Mouse (Mus musculus): Measurements from ENCODE around the gene Htra3. TPM values are rescaled to one million over a fixed set of nuclear protein-coding genes. Genes with fewer than 3 reads are reported as not detected.

Gene Htra3
- total RNA-seq (2015; ENCODE audit: low replicate concordance), result not detected in 2 replicates
- total RNA-seq (2017; ENCODE audit: low replicate concordance), result not detected in 2 replicates

DNA sequence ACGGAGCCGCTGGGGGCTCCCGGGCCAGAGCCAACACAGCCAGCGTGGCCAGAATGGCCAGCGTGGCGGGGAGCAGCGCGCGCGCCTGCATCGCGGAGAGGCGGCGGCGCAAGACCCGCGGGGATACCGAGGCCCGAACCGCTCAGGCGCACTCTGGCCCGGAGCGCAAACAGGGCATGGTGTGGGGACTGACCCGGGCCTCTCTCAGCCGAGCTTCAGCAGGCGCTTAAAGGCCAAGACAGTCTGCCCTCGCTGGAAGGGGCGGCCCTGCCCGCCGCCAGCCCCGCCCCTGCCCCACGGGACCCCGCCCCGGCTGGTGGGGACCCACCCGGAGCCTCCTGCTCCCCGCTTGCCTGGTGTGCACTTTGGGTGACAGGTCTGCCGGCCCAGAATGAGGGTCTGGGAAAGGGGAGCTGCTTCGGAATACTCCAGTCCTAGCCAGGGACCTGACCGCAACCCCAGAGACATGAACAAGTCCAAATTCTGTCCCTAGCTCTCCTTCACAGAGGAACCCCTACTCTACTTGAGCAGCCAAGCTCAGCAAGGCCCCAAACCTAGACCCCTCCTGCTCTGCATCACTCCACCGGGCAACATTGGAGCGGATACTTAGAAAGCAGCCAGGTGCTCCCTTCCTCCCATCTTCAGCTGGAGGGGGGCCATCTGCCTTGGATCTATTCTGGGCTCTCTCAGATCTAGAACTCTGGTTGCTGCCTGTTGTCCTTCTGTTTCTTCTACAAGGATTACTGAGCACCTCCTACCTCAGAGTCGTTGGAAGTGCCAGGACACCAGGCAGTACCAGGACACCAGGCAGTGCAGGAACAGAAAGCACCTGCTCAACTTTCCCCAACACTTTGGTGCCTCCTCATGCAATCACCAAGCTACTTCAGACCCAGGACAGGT lies at the start of gene Htra3:
TSS of gene Htra3 (minus strand) at position 527 of the 900 bp plus-strand sequence.
- no peak for ATAC-seq (replicated peaks; ENCODE audit: low FRiP score, poor library complexity, severe bottlenecking)

DNA sequence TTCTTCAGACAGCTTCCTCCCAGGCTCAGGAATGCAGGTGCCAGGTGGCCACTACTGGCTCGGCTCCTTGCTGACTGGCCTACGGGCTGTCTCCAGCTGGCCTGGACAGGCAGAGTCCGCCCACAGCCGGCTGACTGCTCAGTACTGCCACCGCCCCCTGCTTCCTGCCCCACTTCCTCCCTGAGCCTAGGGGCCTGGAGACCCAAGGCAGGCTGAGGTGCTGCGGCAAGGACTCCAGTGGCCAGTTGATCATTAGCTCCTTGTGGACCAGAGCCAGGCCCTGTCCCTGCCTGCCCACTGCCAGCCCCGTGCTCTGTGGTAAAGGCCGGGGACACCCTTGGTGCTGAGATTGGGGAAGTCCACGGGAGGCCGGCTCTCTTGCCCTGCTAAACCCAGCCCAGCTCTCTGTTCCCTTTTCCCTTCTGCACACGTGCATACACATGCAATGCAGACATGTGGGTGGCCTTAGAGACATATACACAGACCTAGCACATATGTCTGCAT lies 49.4 kb upstream of the Htra3 start:
- ATAC-seq (replicated peaks; ENCODE audit: low FRiP score, poor library complexity, severe bottlenecking), result no peak

DNA sequence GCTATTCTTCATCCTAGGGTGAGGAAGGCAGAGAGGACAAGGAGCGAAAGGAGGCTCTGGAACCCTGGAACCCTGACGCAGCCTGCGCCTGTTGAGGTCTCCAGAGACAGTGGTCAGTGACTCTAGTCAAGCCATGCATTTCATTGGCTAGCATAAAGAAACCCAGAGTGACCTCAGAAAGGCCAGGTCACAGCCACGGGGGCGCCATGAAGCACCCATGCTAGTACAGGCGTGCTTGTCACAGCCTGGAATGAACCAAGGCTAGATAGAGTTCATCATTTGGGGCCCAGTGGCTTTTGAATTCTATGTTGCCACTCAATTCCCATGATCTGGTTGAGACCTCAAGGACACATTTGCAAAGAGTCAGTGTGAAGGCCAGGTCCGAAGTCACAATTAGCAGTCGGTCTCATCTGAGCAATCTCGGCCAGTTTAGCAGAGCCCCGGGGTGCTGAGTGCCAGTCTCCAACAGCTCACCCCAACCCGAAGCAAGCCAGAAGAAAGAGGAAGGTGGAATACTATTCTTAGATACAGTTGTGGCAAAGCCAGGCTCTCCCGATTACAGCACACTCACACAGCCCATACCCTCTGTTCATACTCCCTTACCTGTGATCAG lies 48.9 kb upstream of the Htra3 start:
- no peak for ATAC-seq (replicated peaks; ENCODE audit: low FRiP score, poor library complexity, severe bottlenecking)

DNA sequence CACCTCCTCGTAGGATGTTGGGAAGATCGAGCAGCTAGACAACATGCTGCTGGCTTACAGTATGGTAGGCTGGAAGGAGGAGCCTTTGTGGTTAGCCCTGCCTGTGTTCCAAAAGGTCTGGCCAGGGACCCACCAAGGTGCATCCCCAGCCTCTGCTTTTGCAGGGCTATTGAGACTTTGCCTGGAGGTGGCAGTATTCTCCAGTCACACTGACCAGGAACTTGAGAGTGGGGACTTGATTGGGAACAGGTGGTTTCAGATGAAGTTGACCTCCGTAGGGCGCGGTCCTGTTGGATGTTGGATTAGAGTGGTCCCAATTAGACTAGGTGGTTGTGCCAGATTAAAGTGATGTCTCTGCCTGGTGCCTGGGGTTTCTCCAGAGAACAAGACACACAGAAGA lies 47.9 kb upstream of the Htra3 start:
- no peak for ATAC-seq (replicated peaks; ENCODE audit: low FRiP score, poor library complexity, severe bottlenecking)

DNA sequence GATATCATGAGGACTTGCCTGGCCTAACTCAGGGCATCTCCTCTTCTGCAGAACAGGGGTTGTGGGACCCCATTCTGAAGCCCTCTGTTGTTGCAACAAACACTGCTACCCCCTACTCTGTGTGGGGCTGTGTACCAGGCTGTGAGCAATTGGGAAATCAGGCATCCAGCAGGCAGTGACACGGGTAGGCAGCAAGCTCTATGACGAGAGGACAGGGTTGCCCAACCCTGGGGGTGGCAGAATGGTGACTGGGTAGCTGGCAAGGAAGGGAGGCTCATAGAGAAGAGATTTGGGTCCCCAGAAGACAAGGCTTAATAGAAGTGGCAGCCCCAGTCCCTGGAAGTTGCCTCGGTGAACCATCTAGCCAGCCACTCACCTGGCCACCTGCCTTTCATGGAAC lies 46.3 kb upstream of the Htra3 start:
- ATAC-seq (replicated peaks; ENCODE audit: low FRiP score, poor library complexity, severe bottlenecking), result no peak

DNA sequence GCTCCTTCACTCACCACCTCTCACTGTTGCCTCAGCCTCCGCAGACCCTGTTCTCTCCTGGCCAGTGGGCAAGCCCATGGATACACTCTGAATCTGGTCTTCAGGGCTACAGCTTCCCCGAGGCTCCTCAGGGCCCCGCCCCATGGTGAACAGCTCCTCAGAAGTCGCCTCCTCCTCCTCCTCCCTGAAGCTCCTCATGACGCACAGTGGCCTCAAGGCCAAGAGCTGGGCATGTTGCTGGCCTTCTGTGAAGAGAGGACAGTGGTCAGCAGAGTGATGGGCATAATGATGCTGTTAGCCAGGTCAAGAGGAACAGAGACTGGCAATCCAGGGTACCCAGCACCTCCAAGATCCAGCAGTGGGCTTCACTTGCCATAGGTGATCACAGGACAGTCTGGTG lies 44.3 kb upstream of the Htra3 start:
- no peak for ATAC-seq (replicated peaks; ENCODE audit: low FRiP score, poor library complexity, severe bottlenecking)

DNA sequence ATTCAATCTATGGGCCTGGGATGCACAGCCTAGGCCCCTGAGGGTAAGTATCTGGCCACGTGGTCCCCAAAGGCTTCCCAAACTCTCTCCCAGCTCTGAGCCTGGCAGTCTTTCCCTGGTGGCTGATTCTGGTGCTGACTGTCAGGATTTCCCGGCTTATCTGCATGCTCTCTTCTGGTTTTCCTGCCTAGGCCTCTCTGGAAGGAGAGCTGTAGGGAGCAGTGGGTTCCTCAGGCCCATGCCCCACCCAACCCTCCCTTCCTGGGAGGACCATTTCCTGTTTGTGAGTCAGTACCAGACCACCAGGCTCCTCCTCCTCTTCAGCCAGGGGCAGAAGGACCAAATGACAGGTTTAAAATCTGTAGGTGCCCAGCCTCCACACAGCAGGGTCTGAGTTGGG lies 43.1 kb upstream of the Htra3 start:
- ATAC-seq (replicated peaks; ENCODE audit: low FRiP score, poor library complexity, severe bottlenecking), result no peak

DNA sequence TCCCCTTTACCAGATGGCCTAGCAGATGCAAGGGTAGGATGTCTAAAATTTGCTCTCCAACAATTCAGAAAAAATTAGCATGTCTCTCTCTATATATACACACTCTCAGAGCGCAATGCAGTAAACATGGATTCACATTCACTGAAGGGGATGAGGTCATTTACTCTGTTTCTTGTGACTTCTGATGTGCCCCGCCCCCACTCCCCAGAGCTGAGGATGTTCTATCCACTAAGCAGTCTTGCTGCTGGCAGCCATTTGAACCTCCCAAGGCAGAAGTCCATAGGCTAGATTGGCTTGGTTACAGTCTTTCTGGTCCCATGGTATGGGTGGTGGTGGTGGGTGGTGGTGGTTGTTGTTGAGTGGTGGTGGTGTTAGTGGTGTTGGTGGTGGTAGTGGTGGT lies 42.4 kb upstream of the Htra3 start:
- no peak for ATAC-seq (replicated peaks; ENCODE audit: low FRiP score, poor library complexity, severe bottlenecking)

DNA sequence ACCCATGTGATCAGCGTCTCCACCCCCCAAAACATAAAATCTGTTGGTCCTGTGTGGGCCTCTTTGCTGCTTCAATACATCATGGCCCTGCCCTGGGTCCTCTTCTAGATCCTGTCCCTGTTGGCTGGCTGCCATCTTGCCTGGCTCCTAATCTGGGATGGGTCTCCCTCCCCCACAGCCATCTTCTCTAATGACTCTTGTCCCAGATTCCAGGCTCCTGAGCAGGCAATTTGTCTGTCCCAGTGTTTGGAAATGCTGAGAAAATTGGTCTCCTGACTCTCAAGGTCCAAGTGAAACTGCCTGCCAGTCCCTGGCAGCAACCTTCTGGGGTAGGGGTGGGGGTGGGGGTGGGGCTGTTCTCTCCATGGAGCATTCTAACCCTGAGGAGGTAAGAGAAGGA lies 40.3 kb upstream of the Htra3 start:
- ATAC-seq (replicated peaks; ENCODE audit: low FRiP score, poor library complexity, severe bottlenecking), result no peak

DNA sequence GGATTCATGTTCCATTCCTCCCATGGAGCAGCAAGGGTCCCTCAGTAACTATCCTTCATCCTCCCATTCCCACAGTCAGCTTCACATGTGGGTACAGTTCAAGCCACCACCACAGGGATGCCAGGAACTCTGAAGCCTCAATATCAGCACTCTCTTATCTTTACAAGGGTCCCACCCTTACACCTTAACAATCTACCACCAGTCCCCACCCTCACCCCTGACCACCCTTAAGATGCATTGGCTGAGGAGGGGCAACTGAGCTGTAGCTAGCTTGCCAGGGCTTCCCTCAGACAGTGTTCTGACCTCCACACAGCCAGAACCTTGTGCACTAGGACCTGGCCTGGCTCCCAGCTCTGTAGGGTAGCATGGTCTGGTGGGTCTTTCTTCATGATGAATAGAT lies 39.8 kb upstream of the Htra3 start:
- no peak for ATAC-seq (replicated peaks; ENCODE audit: low FRiP score, poor library complexity, severe bottlenecking)

DNA sequence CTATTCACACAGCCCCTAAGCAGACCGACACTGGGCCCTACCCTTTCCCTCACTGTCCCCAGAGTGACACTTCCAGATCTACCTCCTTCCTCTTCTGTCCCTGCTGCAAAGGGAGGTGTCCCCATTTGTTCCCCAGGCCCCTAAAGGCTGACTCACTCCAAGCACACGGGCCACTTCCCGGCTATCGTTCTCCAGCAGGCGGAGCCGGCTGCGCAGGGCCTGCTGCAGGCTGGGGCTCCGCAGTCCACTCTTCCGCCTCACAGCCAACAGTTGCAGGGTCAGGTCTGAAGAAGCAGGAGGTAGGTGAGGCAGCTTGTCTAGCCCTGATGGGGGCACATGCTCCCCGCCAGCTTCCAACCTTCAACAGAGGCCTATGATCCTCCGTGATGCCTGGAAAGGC lies 39.2 kb upstream of the Htra3 start:
- no peak for ATAC-seq (replicated peaks; ENCODE audit: low FRiP score, poor library complexity, severe bottlenecking)

DNA sequence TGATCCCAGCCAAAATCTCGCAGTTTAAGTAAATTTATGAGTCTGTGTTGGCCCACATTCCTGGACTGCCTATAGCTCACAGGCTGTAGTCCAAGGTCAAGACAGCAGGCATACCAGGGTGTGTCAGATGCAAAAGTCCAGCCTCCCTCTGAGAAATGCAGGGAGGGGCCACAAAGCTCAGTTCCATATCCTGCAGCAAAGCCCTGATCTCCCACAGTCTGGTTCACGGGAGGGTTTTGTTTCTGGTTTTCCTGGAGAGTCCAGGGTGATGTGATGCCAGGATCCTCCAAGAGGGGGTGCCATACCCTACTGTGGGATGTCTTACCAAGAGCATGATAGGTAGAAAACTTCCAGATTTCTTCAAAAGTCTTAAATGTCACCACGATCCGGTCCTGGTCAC lies 38.4 kb upstream of the Htra3 start:
- ATAC-seq (replicated peaks; ENCODE audit: low FRiP score, poor library complexity, severe bottlenecking), result no peak

DNA sequence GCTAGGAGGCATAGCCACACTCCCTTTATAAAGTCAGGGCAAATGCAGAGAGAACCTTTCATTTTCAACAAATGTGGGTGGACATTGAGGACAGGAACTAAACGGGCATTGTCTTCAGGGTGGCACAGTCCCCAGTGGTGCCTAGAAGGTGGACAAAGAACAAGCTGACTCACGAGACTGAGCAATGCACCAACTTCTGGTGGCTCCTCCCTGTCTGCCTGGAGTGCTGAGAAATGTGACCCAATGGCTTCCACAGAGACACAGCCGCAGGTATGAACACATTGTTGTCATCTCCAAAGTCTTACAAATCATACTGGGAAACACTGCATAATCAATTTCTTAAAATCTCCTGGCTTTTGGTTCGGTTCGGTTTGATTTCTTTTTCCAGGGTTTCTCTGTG lies 37.9 kb upstream of the Htra3 start:
- ATAC-seq (replicated peaks; ENCODE audit: low FRiP score, poor library complexity, severe bottlenecking), result no peak

DNA sequence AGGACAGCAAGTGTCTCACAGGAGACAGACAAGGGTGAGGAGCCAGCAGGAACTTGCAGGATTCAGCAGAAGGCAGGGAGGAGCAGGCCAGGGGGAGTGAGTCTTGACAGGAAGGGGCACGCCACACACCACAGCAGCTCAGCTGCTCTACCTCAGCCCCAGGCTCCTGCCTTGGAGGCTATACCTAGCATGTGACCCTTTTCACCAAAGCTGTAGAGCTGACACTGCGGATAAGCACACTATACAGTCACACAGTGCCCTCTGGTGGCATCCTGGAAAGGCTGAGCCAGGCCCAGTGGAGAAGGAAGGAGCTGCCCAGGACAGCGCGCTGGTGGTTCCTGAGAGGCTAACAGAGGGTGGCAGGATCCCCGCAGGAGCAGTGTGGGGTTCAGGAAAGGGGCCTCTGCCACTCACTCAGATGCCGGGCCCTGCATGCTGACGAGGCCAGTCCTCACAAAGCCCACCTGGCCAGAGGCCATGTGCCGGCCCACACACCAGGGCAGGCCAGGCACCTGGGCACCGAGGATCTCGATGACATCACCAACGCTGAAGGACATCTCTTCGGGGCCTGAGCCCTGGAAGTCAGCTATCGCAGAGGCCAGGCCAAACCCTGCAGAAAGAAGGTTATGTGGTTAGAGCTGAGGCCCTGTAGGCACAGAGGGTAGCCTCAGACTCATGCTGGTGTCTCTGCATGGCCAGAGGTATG lies 34.2 kb upstream of the Htra3 start:
- ATAC-seq (replicated peaks; ENCODE audit: low FRiP score, poor library complexity, severe bottlenecking), result no peak

DNA sequence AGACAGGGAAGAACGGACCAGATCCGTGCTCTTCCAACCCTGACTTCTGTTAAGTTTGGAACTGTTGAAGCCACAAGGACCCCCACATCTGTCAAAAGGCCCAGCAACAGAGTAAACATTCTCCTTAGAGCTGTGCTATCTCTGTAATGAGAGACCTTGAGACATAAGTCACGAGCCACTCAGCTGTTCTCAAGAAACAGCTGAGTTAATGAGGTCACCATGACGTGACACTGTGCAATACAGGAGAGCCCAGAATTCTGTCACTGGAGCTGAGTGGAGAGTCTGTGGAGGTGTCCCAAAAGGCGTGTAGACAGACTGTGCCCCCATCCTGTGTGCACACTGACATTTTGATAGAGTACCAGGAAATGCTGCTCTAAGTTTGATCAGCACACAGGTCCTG lies 32.9 kb upstream of the Htra3 start:
- no peak for ATAC-seq (replicated peaks; ENCODE audit: low FRiP score, poor library complexity, severe bottlenecking)

DNA sequence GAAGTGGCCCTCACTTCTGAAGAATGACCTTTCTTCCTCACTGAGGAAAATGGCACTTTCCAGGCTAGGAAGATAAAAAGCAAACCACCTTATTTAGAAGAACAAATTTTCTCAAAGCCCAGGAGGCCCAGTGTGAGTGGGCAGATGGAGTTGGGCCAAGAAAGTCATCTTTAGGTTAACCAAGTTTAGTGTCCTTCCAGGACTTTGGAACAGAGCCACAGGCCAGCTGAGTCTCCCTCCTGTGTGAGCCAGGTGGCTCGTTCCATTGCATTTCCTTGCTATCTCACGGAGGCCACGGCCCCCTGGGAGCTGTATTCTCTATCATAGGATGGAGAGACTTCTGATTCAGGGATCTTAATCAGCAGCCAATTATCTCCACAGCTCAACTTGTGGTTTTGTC lies 31.3 kb upstream of the Htra3 start:
- ATAC-seq (replicated peaks; ENCODE audit: low FRiP score, poor library complexity, severe bottlenecking), result no peak

DNA sequence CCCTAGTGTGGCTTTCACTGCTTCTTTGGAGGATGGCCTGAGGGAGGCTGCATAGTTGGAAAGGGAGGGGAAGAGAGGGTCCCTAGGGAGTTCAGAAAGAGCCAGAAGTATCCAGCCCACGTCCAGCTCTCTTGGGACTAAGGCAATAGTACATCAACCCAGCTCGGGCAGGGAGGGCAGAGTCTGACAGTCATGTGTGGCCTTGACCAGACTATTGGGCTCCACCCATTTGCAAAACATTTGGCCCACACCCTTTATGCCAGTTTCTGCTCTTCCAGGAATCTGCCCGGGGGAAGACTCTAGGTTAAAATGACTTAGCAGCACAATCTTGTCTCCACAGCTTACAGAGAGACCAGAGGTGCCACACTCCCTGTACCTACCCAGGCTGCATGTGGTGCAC lies 30.9 kb upstream of the Htra3 start:
- ATAC-seq (replicated peaks; ENCODE audit: low FRiP score, poor library complexity, severe bottlenecking), result no peak

DNA sequence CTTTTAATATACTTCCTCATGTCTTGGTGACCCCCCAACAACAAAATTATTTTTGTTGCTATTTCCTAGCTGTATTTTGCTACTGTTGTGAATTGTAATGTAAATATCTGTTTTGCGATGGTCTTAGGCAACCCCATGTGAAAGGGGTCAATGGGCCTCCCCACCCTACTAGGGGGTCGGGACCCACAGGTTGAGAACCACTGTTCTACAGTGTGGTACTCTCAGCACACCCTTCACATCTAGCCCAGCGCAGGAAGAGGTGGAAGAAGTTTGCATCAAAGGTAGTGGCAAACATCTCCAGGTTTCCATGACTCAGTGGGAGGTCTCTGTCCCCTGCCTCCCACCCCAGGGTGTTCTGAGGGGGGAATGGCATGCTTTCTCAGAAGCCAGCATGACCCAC lies 25.8 kb upstream of the Htra3 start:
- no peak for ATAC-seq (replicated peaks; ENCODE audit: low FRiP score, poor library complexity, severe bottlenecking)

DNA sequence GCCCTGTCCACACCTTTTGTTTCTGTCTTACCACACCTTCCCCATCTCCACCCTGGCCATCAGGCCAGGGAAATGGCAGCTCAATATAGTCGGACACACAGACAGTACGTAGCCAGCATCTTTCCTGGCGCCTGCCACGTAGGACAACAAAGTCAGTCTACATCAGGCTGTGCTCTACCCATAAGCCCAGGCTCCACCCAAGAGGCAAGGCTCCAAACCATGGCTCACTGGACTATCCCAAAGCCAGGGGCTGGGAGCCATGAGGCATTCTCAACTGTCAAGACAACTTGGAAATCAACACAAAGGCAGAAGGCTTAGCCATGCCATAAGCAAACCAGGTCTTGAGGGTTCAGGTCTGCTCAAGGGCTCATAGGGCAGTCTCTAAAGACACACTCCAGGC lies 24.2 kb upstream of the Htra3 start:
- no peak for ATAC-seq (replicated peaks; ENCODE audit: low FRiP score, poor library complexity, severe bottlenecking)

DNA sequence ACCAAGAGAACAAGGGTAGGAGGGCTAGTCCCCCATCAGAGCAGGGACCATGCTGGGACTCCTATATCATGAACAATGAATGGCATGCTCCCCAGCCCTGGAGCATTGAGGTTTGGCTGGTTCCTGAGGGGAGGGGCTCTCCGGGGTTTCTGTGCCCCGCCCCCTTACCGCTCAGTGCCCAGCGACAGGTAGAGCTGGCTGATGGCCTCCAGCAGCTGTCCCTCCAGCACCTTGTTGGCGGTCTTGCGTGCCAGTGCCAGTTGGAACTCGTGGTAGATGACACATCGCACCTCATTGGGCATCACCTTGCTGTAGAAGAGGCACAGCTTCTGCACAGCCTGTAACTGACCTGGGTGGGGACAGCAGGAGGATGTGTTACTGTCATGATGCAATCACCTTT lies 23.6 kb upstream of the Htra3 start:
- no peak for ATAC-seq (replicated peaks; ENCODE audit: low FRiP score, poor library complexity, severe bottlenecking)

Data from erythroblast, adult 5-6 weeks (primary cell).